Mouse (Mus musculus): ENCODE data around the gene Myom1. TPM values are rescaled to one million over a fixed set of nuclear protein-coding genes. Genes with fewer than 3 reads are reported as not detected.
A peak's percentile ranks its signal among the peaks of the same experiment; 100 is the strongest.

The Myom1 gene
- polyA plus RNA-seq, 1 experiment from 2014 or later = 156 TPM

DNA sequence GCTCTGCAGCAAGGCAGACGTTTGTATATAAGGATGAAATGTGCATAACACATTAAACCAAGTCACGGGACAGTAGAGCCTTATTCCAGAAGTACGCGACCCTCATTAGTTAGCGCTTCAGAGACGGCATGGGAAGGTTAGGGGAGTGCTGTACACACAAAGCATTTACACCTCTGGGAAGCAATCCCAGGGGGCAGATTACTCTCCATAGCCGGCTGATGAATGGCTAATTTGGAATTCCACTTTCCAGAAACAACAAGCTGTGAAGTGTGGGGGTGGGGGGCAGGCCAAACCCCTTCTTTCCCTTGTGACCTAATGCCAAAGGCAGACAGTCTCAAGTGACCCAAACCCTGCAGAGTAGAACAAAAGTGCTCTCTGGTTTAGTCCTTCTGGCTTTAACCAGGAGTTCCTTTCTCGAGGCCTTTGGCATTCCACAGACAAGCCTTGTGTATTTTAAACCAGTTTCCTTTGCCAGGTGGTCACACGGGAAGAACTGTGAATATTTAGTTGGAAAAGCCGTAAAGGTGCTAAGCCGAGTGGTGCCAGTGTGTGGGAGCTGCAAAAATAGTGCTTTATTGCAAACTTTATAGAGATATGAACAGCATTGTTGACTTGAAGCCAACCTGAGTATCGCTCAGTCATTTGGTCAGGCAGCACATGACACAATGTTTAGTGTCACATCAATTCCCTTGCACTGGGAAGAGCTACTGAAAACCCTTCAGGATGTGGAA lies 37.6 kb downstream of the Myom1 start:
- H3K27me3 ChIP-seq (replicated peaks) = no peaks in the 10 kb centered on the region
- peak overlapping the region; percentile 59 for H3K27ac ChIP-seq (replicated peaks)
- H3K4me1 ChIP-seq = peaks cover 29% of the 10 kb centered on the region
- H3K9ac ChIP-seq = no peak overlapping the region
- H3K4me2 ChIP-seq = no peak overlapping the region
- no peak overlapping the region for H3K4me3 ChIP-seq
- no peak for ATAC-seq (ENCODE audit: extremely low read depth, insufficient number of reproducible peaks, low FRiP score, low TSS enrichment)
- no peaks in the 10 kb centered on the region for H3K9me3 ChIP-seq
- H3K36me3 ChIP-seq = peaks cover 90% of the 10 kb centered on the region
- 35% methylated on average over 12 of the region's 12 CpGs for WGBS

DNA sequence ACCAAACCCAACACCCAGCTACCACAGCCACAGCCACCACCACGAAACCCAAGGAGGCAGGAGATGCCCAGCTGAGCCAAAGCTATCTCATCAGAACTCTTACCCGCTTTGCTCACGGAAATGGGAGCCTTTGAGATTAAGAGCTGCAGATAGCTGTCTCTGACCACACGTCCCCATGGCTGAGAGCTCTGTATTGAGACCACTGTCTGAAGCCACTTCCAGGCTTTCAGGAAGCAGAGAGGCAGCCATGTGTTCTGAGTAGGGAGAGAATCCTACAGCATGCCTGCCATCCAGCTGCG lies 38.1 kb downstream of the Myom1 start:
- 37% methylated on average over 5 of the region's 5 CpGs for WGBS
- no peaks in the 10 kb centered on the region for H3K27me3 ChIP-seq (replicated peaks)
- H3K36me3 ChIP-seq = peaks cover 90% of the 10 kb centered on the region
- ATAC-seq (ENCODE audit: extremely low read depth, insufficient number of reproducible peaks, low FRiP score, low TSS enrichment) = no peak
- no peak overlapping the region for H3K9ac ChIP-seq
- no peak overlapping the region for H3K4me3 ChIP-seq
- peak overlapping the region; percentile 59; the same call in 1 of the 2 replicates for H3K27ac ChIP-seq (replicated peaks)
- H3K9me3 ChIP-seq = no peaks in the 10 kb centered on the region
- peaks cover 29% of the 10 kb centered on the region for H3K4me1 ChIP-seq
- no peak overlapping the region for H3K4me2 ChIP-seq

DNA sequence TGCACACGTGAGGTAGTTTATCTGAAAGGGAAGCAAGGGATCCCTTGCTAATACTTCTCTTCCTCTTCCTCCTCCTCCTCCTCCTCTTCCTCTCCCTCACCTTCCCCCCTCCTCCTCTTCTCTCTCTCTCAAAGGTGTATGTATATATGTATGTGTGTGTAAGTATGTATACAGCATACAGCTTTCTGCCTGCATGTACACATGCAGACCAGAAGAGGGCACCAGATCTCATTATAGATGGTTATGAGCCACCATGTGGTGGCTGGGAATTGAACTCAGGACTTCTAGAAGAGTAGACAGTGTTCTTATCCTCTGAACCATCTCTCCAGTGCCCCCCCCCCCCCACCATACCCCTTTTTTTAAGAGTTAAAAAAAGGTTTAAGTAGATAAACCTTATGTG lies 40.2 kb downstream of the Myom1 start:
- Histone ChIP-seq H3K27me3 (replicated peaks) (no peaks in the 10 kb centered on the region), H3K27ac (replicated peaks) (no peak overlapping the region), H3K4me3 (no peak overlapping the region), H3K4me1 (peaks cover 29% of the 10 kb centered on the region), H3K9ac (no peak overlapping the region), H3K36me3 (peaks cover 89% of the 10 kb centered on the region), H3K4me2 (no peak overlapping the region), H3K9me3 (no peaks in the 10 kb centered on the region)
- no peak for ATAC-seq (ENCODE audit: extremely low read depth, insufficient number of reproducible peaks, low FRiP score, low TSS enrichment)
- 73% methylated on average over 1 of the region's 1 CpGs for WGBS

DNA sequence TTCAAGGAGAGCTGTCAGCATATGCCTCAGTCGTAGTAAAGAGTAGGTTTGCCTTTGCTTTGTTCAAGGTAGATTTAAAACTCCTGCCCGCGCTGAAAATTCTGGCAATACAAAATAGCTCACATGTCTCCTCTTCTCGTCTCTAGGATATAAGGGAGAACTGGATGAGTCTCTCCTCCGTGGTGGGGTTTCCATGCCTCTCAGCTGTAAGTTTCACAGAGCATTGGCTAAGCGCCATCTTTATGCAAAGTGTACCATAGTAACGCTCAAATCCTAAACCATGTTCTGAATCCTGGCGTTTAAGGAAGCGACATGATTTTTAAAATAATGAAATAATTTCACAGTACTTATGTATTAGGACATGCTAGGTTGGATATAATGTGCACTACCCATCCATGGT lies 43.2 kb downstream of the Myom1 start:
- H3K9me3 ChIP-seq = no peaks in the 10 kb centered on the region
- no peak overlapping the region for H3K9ac ChIP-seq
- H3K4me3 ChIP-seq = no peak overlapping the region
- no peak for ATAC-seq (ENCODE audit: extremely low read depth, insufficient number of reproducible peaks, low FRiP score, low TSS enrichment)
- peaks cover 2% of the 10 kb centered on the region; the same call in 1 of the 2 replicates for H3K4me1 ChIP-seq
- 82% methylated on average over 9 of the region's 9 CpGs for WGBS
- no peak overlapping the region for H3K27ac ChIP-seq (replicated peaks)
- no peak overlapping the region for H3K4me2 ChIP-seq
- H3K36me3 ChIP-seq = peaks cover 89% of the 10 kb centered on the region
- H3K27me3 ChIP-seq (replicated peaks) = no peaks in the 10 kb centered on the region

DNA sequence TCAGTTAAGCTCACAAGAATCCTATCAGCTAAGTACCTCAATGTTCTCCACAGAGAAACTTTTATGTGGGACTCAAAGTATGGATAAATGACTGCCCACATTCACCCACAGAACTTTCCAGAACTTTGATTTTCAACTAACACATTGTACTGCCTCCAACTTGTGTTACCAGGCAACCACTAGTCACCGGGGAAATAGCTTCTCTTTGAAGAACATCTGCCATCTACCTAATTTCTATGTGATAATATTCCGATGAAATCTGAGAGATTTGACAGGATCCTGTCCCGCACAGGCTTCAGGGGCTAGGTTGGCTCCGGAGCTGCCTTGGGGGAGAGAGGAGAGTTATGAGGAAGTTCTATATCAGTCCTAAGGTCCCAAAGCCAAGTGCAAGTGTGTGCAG lies 44.4 kb downstream of the Myom1 start:
- Histone ChIP-seq H3K27me3 (replicated peaks) (no peaks in the 10 kb centered on the region), H3K4me2 (no peak overlapping the region), H3K9me3 (no peaks in the 10 kb centered on the region), H3K36me3 (peaks cover 86% of the 10 kb centered on the region), H3K4me3 (no peak overlapping the region), H3K4me1 (no peaks in the 10 kb centered on the region), H3K27ac (replicated peaks) (no peak overlapping the region), H3K9ac (no peak overlapping the region)
- WGBS = 84% methylated on average over 4 of the region's 4 CpGs
- no peak for ATAC-seq (ENCODE audit: extremely low read depth, insufficient number of reproducible peaks, low FRiP score, low TSS enrichment)

DNA sequence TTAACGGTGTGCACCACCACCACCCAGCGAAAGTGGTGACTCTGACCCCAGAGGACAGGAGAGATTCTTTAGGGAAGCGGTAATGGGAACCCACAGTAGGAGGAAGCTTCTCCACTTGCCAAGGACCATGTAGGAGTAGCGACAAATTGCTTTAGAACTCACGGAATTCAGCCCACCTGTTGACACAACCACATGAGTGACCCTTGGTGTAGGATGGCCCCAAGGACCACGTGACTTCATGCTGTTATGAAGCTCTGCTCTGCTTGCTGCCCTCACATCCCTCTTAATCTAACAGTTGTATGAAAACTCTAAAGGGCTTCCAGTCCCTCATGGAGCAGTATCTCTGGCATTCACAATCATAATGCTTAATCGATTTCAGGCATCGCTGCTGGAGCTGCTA lies 46.9 kb downstream of the Myom1 start:
- Histone ChIP-seq H3K4me1 (no peaks in the 10 kb centered on the region), H3K27ac (replicated peaks) (no peak overlapping the region), H3K9me3 (no peaks in the 10 kb centered on the region), H3K27me3 (replicated peaks) (no peaks in the 10 kb centered on the region), H3K9ac (no peak overlapping the region), H3K36me3 (peaks cover 87% of the 10 kb centered on the region), H3K4me2 (no peak overlapping the region), H3K4me3 (no peak overlapping the region)
- 83% methylated on average over 8 of the region's 8 CpGs for WGBS
- no peak for ATAC-seq (ENCODE audit: extremely low read depth, insufficient number of reproducible peaks, low FRiP score, low TSS enrichment)

DNA sequence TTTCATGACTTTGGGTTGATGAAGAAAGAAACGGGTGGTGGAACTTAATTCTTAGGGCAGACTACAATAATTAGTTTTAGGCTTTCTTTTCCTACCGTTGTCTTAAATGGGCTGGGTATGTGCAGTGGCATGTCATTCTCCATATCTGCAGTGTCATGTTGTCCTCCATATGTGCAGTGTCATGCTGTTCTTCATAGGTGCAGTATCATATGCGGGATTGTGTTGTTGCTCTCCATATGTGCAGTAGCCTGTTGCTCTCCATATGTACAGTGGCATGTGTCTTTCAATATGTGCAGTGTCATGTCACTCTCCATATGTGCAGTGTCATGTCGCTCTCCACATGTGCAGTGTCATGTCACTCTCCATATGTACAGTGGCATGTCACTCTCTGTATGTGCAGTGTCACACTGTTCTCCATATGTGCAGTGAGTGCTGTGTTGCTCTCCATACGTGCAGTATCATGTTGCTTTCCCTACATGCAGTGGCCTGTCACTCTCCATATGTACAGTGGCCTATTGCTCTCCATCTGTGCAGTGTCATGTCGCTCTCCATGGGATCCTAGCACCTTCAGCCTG lies 50.8 kb downstream of the Myom1 start:
- peaks cover 89% of the 10 kb centered on the region for H3K36me3 ChIP-seq
- no peak overlapping the region for H3K9ac ChIP-seq
- H3K4me3 ChIP-seq = no peak overlapping the region
- no peak overlapping the region for H3K4me2 ChIP-seq
- no peak overlapping the region for H3K27ac ChIP-seq (replicated peaks)
- H3K9me3 ChIP-seq = no peaks in the 10 kb centered on the region
- H3K4me1 ChIP-seq = no peaks in the 10 kb centered on the region
- ATAC-seq (ENCODE audit: extremely low read depth, insufficient number of reproducible peaks, low FRiP score, low TSS enrichment) = no peak
- H3K27me3 ChIP-seq (replicated peaks) = no peaks in the 10 kb centered on the region
- WGBS = 84% methylated on average over 6 of the region's 6 CpGs

DNA sequence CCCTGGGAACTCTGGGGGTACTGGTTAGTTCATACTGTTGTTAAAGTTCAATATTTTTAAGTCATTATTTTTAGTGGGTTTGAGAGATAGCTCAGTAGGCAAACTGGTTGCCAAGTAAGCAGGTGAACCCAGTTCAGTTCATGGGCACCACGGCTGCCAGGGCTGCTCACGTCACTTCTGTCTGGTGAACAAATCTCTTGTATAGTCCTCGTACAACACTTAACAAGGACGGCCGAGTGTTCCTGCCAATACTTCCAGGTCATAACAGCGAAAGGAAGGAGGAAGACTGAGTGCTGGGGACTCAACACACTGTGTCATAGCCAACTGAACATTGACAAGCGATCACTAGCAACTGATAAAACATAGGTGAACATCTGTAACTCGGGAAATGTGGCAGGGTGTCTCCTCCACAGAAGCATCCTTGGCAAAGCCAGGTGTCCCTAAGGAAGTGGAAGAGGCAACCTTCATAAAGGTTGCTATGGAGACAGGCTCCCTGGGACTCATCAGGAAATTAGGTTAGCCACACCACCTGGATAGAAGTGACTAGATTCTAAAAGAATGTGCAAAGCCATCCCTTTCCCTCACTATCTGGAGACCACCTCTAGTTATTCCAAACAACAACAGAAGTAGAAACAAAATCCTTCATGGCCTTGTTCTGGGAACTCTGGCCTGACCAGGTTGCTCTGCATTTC lies 52.9 kb downstream of the Myom1 start:
- Histone ChIP-seq H3K4me3 (no peak overlapping the region), H3K4me2 (no peak overlapping the region), H3K27ac (replicated peaks) (no peak overlapping the region), H3K36me3 (peaks cover 88% of the 10 kb centered on the region), H3K9me3 (no peaks in the 10 kb centered on the region), H3K27me3 (replicated peaks) (no peaks in the 10 kb centered on the region), H3K9ac (no peak overlapping the region), H3K4me1 (no peaks in the 10 kb centered on the region)
- 75% methylated on average over 8 of the region's 8 CpGs for whole genome bisulfite sequencing
- no peak for ATAC-seq (ENCODE audit: extremely low read depth, insufficient number of reproducible peaks, low FRiP score, low TSS enrichment)

DNA sequence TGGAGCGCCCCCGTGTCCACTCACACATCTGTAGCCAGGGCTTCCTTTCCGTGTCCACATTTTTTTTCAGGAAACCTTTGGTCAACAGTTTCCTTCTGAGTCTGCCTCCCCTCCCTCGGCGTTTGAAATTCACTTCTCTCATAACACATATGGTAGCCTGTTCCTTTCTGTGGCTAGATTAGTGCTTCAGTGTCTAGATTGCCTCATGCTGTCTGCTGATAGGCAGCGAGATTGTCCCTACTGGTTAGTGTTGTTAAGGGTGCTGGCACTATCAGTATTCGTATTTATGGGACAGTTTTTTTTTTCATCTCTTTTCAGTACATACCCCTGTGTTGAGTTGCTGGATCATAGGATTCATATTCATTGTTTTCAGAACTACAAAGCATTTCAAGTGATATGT lies 54.0 kb downstream of the Myom1 start:
- Histone ChIP-seq H3K36me3 (peaks cover 91% of the 10 kb centered on the region), H3K4me3 (no peak overlapping the region)

DNA sequence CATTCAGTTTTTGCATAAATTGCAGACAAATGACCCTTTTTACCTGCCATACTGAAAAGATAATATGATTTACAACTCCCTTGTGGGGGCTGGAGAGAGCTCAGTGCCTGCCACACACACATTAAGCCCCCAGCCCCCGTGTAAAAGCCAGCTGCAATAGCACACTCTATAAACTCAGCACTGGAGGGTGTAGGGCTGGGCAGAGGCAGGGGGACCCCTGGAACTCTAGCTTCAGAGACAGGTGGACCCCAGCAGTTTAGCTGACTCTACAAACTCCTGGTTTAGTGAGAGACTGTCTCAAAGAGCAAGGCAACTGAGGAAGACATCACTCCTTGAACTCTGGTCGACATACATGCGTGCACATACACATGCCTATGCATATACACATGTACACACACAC lies 55.3 kb downstream of the Myom1 start:
- peaks cover 94% of the 10 kb centered on the region for H3K36me3 ChIP-seq

More for the DNA sequence above, 54.0 kb downstream of the Myom1 start:
- no peak overlapping the region for H3K4me2 ChIP-seq
- H3K27me3 ChIP-seq (replicated peaks) = no peaks in the 10 kb centered on the region
- 59% methylated on average over 7 of the region's 7 CpGs for WGBS
- no peaks in the 10 kb centered on the region for H3K9me3 ChIP-seq
- no peaks in the 10 kb centered on the region for H3K4me1 ChIP-seq
- no peak for ATAC-seq (ENCODE audit: extremely low read depth, insufficient number of reproducible peaks, low FRiP score, low TSS enrichment)
- H3K27ac ChIP-seq (replicated peaks) = no peak overlapping the region
- H3K9ac ChIP-seq = no peak overlapping the region

DNA sequence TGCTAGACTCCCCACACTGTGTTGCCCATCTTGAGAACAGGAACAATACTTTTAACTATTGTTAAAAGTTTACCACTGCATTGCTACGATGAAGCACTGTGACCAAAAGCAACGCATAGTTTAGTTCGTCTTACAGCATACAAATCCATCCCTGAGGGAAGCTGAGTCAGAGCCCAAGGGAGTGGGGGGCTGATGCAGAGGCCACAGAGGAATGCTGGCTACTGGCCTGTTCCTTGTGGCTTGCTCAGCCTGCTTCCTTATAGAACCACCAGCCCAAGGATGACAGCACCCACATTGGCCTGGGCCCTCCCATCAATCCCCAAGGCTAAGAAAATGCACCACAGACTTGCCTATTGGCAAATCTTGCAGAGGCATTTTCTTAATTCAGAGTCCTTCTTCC lies 56.8 kb downstream of the Myom1 start:
- Histone ChIP-seq H3K27me3 (replicated peaks) (no peaks in the 10 kb centered on the region), H3K36me3 (peaks cover 94% of the 10 kb centered on the region), H3K4me1 (0 out of 2 replicates have a peak, but pooled peaks cover 4% of the 10 kb centered on the region), H3K9ac (no peak overlapping the region), H3K9me3 (no peaks in the 10 kb centered on the region), H3K4me3 (no peak overlapping the region), H3K27ac (replicated peaks) (no peak overlapping the region), H3K4me2 (no peak overlapping the region)
- no peak for ATAC-seq (ENCODE audit: extremely low read depth, insufficient number of reproducible peaks, low FRiP score, low TSS enrichment)
- WGBS = 85% methylated on average over 3 of the region's 3 CpGs

More for the DNA sequence above, 55.3 kb downstream of the Myom1 start:
- no peak for ATAC-seq (ENCODE audit: extremely low read depth, insufficient number of reproducible peaks, low FRiP score, low TSS enrichment)
- H3K9me3 ChIP-seq = no peaks in the 10 kb centered on the region
- no peak overlapping the region for H3K4me2 ChIP-seq
- no peak overlapping the region for H3K4me3 ChIP-seq
- no peak overlapping the region for H3K9ac ChIP-seq
- no peaks in the 10 kb centered on the region for H3K27me3 ChIP-seq (replicated peaks)
- H3K4me1 ChIP-seq = 0 out of 2 replicates have a peak, but pooled peaks cover 4% of the 10 kb centered on the region
- 76% methylated on average over 3 of the region's 3 CpGs for WGBS
- no peak overlapping the region for H3K27ac ChIP-seq (replicated peaks)
